Comparison of ENCODE assay signal across 18 mouse cellular contexts in the genomic region with DNA sequence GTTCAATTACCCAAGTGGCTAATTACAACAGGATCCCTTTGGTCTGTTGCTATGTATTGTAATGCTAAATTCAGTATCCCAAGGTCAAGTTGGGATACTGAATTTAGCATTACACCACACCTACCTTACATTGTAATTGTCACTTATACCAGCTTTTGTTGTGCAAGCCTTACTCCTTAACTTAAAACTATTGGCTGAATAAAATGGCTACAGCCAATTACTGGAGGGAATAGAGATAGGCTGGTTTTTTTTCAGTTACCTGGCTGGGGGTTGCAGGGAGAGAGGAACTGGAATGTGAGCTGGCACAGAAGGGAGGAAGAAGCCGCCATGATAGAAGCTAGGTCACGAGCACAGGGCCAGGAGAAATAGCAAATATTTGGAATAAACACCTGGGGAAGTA.
"Had no signal": no experiment of that assay in that cellular context is flagged by ENCODE, and none has a peak within 500 bp of the region (broad histone marks: within the 10 kb centered on the region; RNA-seq: fewer than 3 reads in every experiment).

No protein-coding gene starts in this region.

- H3K27ac ChIP-seq: midbrain, embryonic 10.5 days; midbrain, embryonic 12.5 days; neural tube, embryonic 13.5 days; neural tube, embryonic 15.5 days had no signal

- H3K4me1 ChIP-seq: midbrain, embryonic 10.5 days; midbrain, embryonic 12.5 days; neural tube, embryonic 13.5 days; neural tube, embryonic 15.5 days had no signal

- H3K9me3 ChIP-seq: midbrain, embryonic 10.5 days; midbrain, embryonic 12.5 days; neural tube, embryonic 13.5 days; neural tube, embryonic 15.5 days had no signal

- DNase-seq: lung, adult 18-20 months; lung, embryonic 14.5 days; lung, postnatal 10 days; lung, postnatal 4 days; midbrain, embryonic 14.5 days; retina, postnatal 1 day; right cerebral cortex, adult 18-20 months; right cerebral cortex, postnatal 25 days; right cerebral cortex, postnatal 4 days; spleen, adult 18-20 months; thymus, adult 18-20 months; thymus, postnatal 14 days; thymus, postnatal 4 days had no signal

- H3K36me3 ChIP-seq: midbrain, embryonic 12.5 days; neural tube, embryonic 13.5 days; neural tube, embryonic 15.5 days had no signal

- H3K4me3 ChIP-seq: midbrain, embryonic 10.5 days; midbrain, embryonic 12.5 days; myocyte; neural tube, embryonic 13.5 days; neural tube, embryonic 15.5 days had no signal

- H3K9ac ChIP-seq: lung, embryonic 14.5 days; midbrain, embryonic 12.5 days; neural tube, embryonic 13.5 days; neural tube, embryonic 15.5 days had no signal

- H3K27me3 ChIP-seq: midbrain, embryonic 12.5 days; neural tube, embryonic 13.5 days; neural tube, embryonic 15.5 days had no signal
